Mouse (Mus musculus) MEL (cell line): ENCODE data around the gene Gm28047. TPM values are rescaled to one million over a fixed set of nuclear protein-coding genes. Genes with fewer than 3 reads are reported as not detected.

Source experiments
- DNase-seq: peaks from one replicate; pipeline ENCODE4 v3.0.0; 2011; ENCODE audit warnings: low read depth, low spot score
- H3K27ac ChIP-seq: 2 replicates; pipeline ENCODE4 v1.5.1; 2012; ENCODE audit warnings: low read depth, mild to moderate bottlenecking, control low read depth, low read length, moderate library complexity; ENCODE audit not compliant: control insufficient read depth
- H3K27me3 ChIP-seq, 2 experiments: fragments of 150-350 bp in 1 of 2; sonication (generic) in 1 of 2; 2 replicates each; pipeline ENCODE4 v1.6.1; 2012; ENCODE audit warnings: low read length in 2 of 2, mild to moderate bottlenecking in 2 of 2, improper control_type of control experiment in 1 of 2, moderate library complexity in 1 of 2; ENCODE audit not compliant: insufficient read depth in 2 of 2, control insufficient read depth in 1 of 2
- H3K36me3 ChIP-seq, 2 experiments: 2 replicates each; pipeline ENCODE4 v1.6.1; 2012 to 2014; ENCODE audit warnings: low read length in 2 of 2, improper control_type of control experiment in 1 of 2, inconsistent platforms in 1 of 2, mild to moderate bottlenecking in 1 of 2; ENCODE audit not compliant: insufficient read depth in 2 of 2, control insufficient read depth in 1 of 2
- H3K4me1 ChIP-seq, 2 experiments: fragments of 150-350 bp in 1 of 2; sonication (generic) in 1 of 2; 2 replicates each; pipeline ENCODE4 v1.6.1; 2012; ENCODE audit warnings: low read length in 2 of 2, improper control_type of control experiment in 1 of 2, mild to moderate bottlenecking in 1 of 2; ENCODE audit not compliant: insufficient read depth in 2 of 2, control insufficient read depth in 1 of 2
- H3K4me3 ChIP-seq, 2 experiments: fragments of 150-350 bp in 1 of 2; sonication (generic) in 1 of 2; 2 replicates each; pipeline ENCODE4 v1.5.1; 2012; ENCODE audit warnings: low read depth in 2 of 2, low read length in 2 of 2, mild to moderate bottlenecking in 2 of 2, moderate library complexity in 2 of 2, control low read depth in 1 of 2, improper control_type of control experiment in 1 of 2; ENCODE audit not compliant: control insufficient read depth in 1 of 2, insufficient read depth in 1 of 2
- H3K79me2 ChIP-seq: 2 replicates; pipeline ENCODE4 v1.6.1; 2012; ENCODE audit warnings: mild to moderate bottlenecking, low read length, moderate library complexity; ENCODE audit not compliant: control insufficient read depth, poor library complexity, insufficient read depth
- H3K9ac ChIP-seq: 2 replicates; pipeline ENCODE4 v1.6.1; 2012; ENCODE audit warnings: low read depth, mild to moderate bottlenecking, control low read depth, low read length, moderate library complexity; ENCODE audit not compliant: control insufficient read depth, poor library complexity, severe bottlenecking
- H3K9me3 ChIP-seq: fragments of 150-350 bp; sonication (generic); replicated peaks from 2 replicates; pipeline ENCODE4 v1.6.1; 2012; ENCODE audit warnings: mild to moderate bottlenecking, low read length, improper control_type of control experiment, moderate library complexity; ENCODE audit not compliant: insufficient read depth
- CHD2 ChIP-seq: IDR thresholded peaks from 2 replicates; pipeline ENCODE4 v1.6.1; 2011; ENCODE audit warnings: low read length, improper control_type of control experiment
- ELF1 ChIP-seq: IDR thresholded peaks from 2 replicates; pipeline ENCODE4 v1.6.1; 2014; ENCODE audit warnings: low read depth, mild to moderate bottlenecking, inconsistent platforms, low read length, improper control_type of control experiment, moderate library complexity
- EP300 ChIP-seq, 2 experiments: IDR thresholded peaks; 2 replicates each; pipeline ENCODE4 v1.6.1; 2011; ENCODE audit warnings: improper control_type of control experiment in 2 of 2, low read length in 2 of 2, low read depth in 1 of 2, mild to moderate bottlenecking in 1 of 2
- ETS1 ChIP-seq: IDR thresholded peaks from 2 replicates; pipeline ENCODE4 v1.6.1; 2012; ENCODE audit warnings: low read depth, mild to moderate bottlenecking, inconsistent platforms, low read length, improper control_type of control experiment, moderate library complexity
- GABPA ChIP-seq: IDR thresholded peaks from 2 replicates; pipeline ENCODE4 v1.6.1; 2012; ENCODE audit warnings: low read depth, mild to moderate bottlenecking, inconsistent platforms, low read length, improper control_type of control experiment, moderate library complexity
- GATA1 ChIP-seq: IDR thresholded peaks from 2 replicates; pipeline ENCODE4 v1.6.1; 2011; ENCODE audit warnings: low read depth, low read length, improper control_type of control experiment
- HCFC1 ChIP-seq: IDR thresholded peaks from 2 replicates; pipeline ENCODE4 v1.6.1; 2012; ENCODE audit warnings: low read depth, mild to moderate bottlenecking, inconsistent platforms, low read length, improper control_type of control experiment, moderate library complexity
- JUND ChIP-seq: IDR thresholded peaks from 2 replicates; pipeline ENCODE4 v1.6.1; 2011; ENCODE audit warnings: low read depth, mild to moderate bottlenecking, improper control_type of control experiment, low read length
- KAT2A ChIP-seq: conservative IDR thresholded peaks from 2 replicates; pipeline ENCODE4 v1.6.1; 2012; ENCODE audit warnings: low read depth, low read length, improper control_type of control experiment, inconsistent platforms
- MAFK ChIP-seq: IDR thresholded peaks from 2 replicates; pipeline ENCODE4 v1.6.1; 2011; ENCODE audit warnings: low read depth, mild to moderate bottlenecking, low read length, improper control_type of control experiment, borderline replicate concordance
- MAX ChIP-seq: IDR thresholded peaks from 2 replicates; pipeline ENCODE4 v1.6.1; 2011; ENCODE audit warnings: low read length, improper control_type of control experiment
- MXI1 ChIP-seq: IDR thresholded peaks from 2 replicates; pipeline ENCODE4 v1.6.1; 2011; ENCODE audit warnings: mild to moderate bottlenecking, low read depth, low read length, improper control_type of control experiment
- MYC ChIP-seq: IDR thresholded peaks from 2 replicates; pipeline ENCODE4 v1.6.1; 2011; ENCODE audit warnings: low read depth, mild to moderate bottlenecking, low read length, improper control_type of control experiment, moderate library complexity
- NELFE ChIP-seq: IDR thresholded peaks from 2 replicates; pipeline ENCODE4 v1.6.1; 2011; ENCODE audit warnings: low read depth, low read length, improper control_type of control experiment
- POLR2A ChIP-seq, 2 experiments: IDR thresholded peaks; 2 replicates each; pipeline ENCODE4 v1.6.1; 2011 to 2012; ENCODE audit warnings: low read length in 2 of 2, mild to moderate bottlenecking in 2 of 2, control low read depth in 1 of 2, improper control_type of control experiment in 1 of 2, low read depth in 1 of 2, moderate library complexity in 1 of 2; ENCODE audit not compliant: control insufficient read depth in 1 of 2, insufficient read depth in 1 of 2, poor library complexity in 1 of 2
- POLR2AphosphoS5 ChIP-seq: IDR thresholded peaks from 2 replicates; pipeline ENCODE4 v1.6.1; 2012; ENCODE audit warnings: low read depth, borderline replicate concordance, mild to moderate bottlenecking, inconsistent platforms, low read length, moderate library complexity, mixed read lengths
- RAD21 ChIP-seq: IDR thresholded peaks from 2 replicates; pipeline ENCODE4 v1.6.1; 2011; ENCODE audit warnings: mild to moderate bottlenecking, low read depth, low read length, improper control_type of control experiment
- RCOR1 ChIP-seq: IDR thresholded peaks from 2 replicates; pipeline ENCODE4 v1.6.1; 2012; ENCODE audit warnings: low read depth, mild to moderate bottlenecking, inconsistent platforms, low read length, improper control_type of control experiment
- SMC3 ChIP-seq: IDR thresholded peaks from 2 replicates; pipeline ENCODE4 v1.6.1; 2011; ENCODE audit warnings: low read depth, low read length, improper control_type of control experiment
- TAL1 ChIP-seq: IDR thresholded peaks from 2 replicates; pipeline ENCODE4 v1.6.1; 2012; ENCODE audit warnings: mild to moderate bottlenecking, inconsistent platforms, low read length, moderate library complexity, mixed read lengths
- TBP ChIP-seq: IDR thresholded peaks from 2 replicates; pipeline ENCODE4 v1.8.0; 2011; ENCODE audit warnings: low read depth, low read length, improper control_type of control experiment
- TCF12 ChIP-seq: IDR thresholded peaks from 2 replicates; pipeline ENCODE4 v1.6.1; 2014; ENCODE audit warnings: low read depth, mild to moderate bottlenecking, inconsistent platforms, low read length, improper control_type of control experiment, moderate library complexity
- UBTF ChIP-seq: IDR thresholded peaks from 2 replicates; pipeline ENCODE4 v1.6.1; 2012; ENCODE audit warnings: low read depth, mild to moderate bottlenecking, inconsistent platforms, low read length, improper control_type of control experiment, moderate library complexity, borderline replicate concordance; ENCODE audit not compliant: insufficient read depth
- USF1 ChIP-seq: IDR thresholded peaks from 2 replicates; pipeline ENCODE4 v1.6.1; 2014; ENCODE audit warnings: low read depth, mild to moderate bottlenecking, inconsistent platforms, low read length, improper control_type of control experiment, moderate library complexity
- USF2 ChIP-seq, 2 experiments: IDR thresholded peaks; 2 replicates each; pipeline ENCODE4 v1.6.1; 2011 to 2012; ENCODE audit warnings: improper control_type of control experiment in 2 of 2, low read length in 2 of 2, borderline replicate concordance in 1 of 2, inconsistent platforms in 1 of 2, low read depth in 1 of 2, mild to moderate bottlenecking in 1 of 2; ENCODE audit not compliant: insufficient read depth in 1 of 2
- ZC3H11A ChIP-seq: IDR thresholded peaks from 2 replicates; pipeline ENCODE4 v1.6.1; 2012; ENCODE audit warnings: low read depth, mild to moderate bottlenecking, inconsistent platforms, low read length, improper control_type of control experiment
- ZNF384 ChIP-seq: IDR thresholded peaks from 2 replicates; pipeline ENCODE4 v1.6.1; 2012; ENCODE audit warnings: low read depth, mild to moderate bottlenecking, inconsistent platforms, low read length, improper control_type of control experiment
- polyA plus RNA-seq, 2 experiments: library from polyadenylated mRNA; stranded (reverse) in 1 of 2; unstranded in 1 of 2; fragments of >175 nt in 1 of 2; fragments of >200 nt in 1 of 2; gene quantifications; 2 replicates each; pipeline versions ENCODE4 v1.2.1 to v1.2.4; 2012; ENCODE audit warnings: low replicate concordance in 2 of 2, low read depth in 1 of 2; ENCODE audit not compliant: insufficient read length in 2 of 2, insufficient read depth in 1 of 2, missing spikeins in 1 of 2
- total RNA-seq: library from RNA; depleted of rRNA; stranded (reverse); fragments of 300-350 nt; gene quantifications from 2 replicates; pipeline ENCODE4 v1.2.3, GENCODE M21; 2012

The Gm28047 gene
- total and polyA plus RNA-seq, 3 experiments: 0.52 TPM; not detected in 2

DNA sequence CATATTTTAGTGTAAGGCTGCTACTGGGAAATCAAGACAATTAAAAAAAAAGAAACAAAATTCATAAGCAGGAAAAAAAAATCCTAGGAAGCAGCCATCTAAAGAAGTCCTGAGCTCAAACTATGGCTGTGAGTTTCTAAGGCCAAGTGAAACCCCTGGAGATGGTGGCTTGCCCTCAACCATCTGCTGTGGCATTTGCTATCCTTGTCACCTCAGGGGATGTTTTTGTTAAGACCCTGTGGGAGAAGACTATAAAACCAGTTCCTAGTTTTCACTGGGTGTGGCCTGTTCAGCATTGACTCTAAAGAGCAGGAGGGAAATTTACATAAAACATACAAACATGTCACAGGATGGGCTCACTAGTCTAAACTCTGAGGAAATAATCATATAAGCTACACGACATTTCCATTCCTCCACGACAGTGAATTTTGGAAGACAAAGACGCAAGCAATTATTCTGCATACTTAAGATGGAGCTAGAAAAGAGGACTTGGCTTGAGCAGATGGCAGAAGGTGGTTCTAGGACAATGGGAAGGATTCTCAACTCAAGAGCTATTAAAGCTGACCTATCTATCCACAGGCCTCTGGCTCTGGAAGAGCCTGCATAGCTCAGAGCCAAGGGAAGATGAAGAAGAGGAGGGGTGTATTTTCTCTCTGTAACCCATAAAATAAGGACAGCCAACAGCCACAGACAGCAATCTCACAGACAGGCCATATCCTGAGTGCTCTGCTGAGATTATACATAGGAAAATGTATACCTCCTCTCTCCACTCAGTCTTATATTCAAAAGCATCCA lies 92.6 kb downstream of the Gm28047 start:
- Histone ChIP-seq H3K36me3 (peaks cover 0 to 39% of the 10 kb centered on the region in 2 experiments; a peak in 2 of 4 replicates), H3K27ac (no peak overlapping the region)

DNA sequence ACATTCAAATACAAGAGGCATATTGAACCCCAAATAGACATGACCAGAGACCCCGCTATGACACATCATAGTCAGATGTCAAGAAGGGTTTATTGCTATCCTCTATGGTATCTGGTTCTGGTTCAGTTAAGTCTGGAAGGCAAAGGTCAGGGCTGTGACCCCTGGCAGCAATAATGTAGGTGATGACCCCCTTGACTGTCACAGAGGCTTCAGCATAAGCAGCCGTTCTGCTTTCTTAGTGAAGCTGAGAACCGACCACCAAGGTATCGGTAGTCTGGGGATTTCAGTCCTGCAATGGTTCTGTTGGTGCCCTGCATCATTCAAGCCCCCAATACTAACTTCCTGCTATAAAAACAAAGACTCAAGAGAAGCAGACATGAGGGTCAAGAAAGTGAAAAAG lies 93.3 kb downstream of the Gm28047 start:
- DNase-seq: no peak
- TF ChIP-seq MXI1 (no peak), UBTF (no peak), SMC3 (no peak), ZNF384 (no peak), MAFK (no peak), RCOR1 (no peak), JUND (no peak), POLR2AphosphoS5 (no peak), TCF12 (no peak), CHD2 (no peak), TAL1 (no peak), POLR2A (IDR thresholded peaks at IDR 0.05; ENCODE audit: control insufficient read depth in 1 of 2, insufficient read depth in 1 of 2, low read depth in 1 of 2, low read length in 2 of 2, poor library complexity in 1 of 2) (no peak), USF2 (IDR thresholded peaks at IDR 0.05; ENCODE audit: borderline replicate concordance in 1 of 2, insufficient read depth in 1 of 2, low read depth in 1 of 2, low read length in 2 of 2) (no peak), EP300 (IDR thresholded peaks at IDR 0.05; ENCODE audit: low read depth in 1 of 2, low read length in 2 of 2) (no peak), MAX (no peak), MYC (no peak), ELF1 (no peak), TBP (no peak), NELFE (no peak), ZC3H11A (no peak)
- TF ChIP-seq, all 39 proteins: peak for 0
- Histone ChIP-seq H3K27me3 (no peaks in the 10 kb centered on the region), H3K9me3 (no peaks in the 10 kb centered on the region), H3K4me3 (no peak overlapping the region), H3K27ac (no peak overlapping the region), H3K9ac (no peak overlapping the region), H3K79me2 (no peaks in the 10 kb centered on the region), H3K4me1 (no peaks in the 10 kb centered on the region), H3K36me3 (peaks cover 0 to 35% of the 10 kb centered on the region in 2 experiments; a peak in 2 of 4 replicates)

More for the DNA sequence above, 92.6 kb downstream of the Gm28047 start:
- DNase-seq: no peak
- Histone ChIP-seq H3K27me3 (no peaks in the 10 kb centered on the region), H3K79me2 (no peaks in the 10 kb centered on the region), H3K9me3 (no peaks in the 10 kb centered on the region), H3K4me3 (no peak overlapping the region), H3K4me1 (no peaks in the 10 kb centered on the region), H3K9ac (no peak overlapping the region)
- TF ChIP-seq TAL1 (no peak), EP300 (IDR thresholded peaks at IDR 0.05; ENCODE audit: low read depth in 1 of 2, low read length in 2 of 2) (no peak), HCFC1 (no peak), USF1 (no peak), SMC3 (no peak), USF2 (IDR thresholded peaks at IDR 0.05; ENCODE audit: borderline replicate concordance in 1 of 2, insufficient read depth in 1 of 2, low read depth in 1 of 2, low read length in 2 of 2) (no peak), POLR2A (IDR thresholded peaks at IDR 0.05; ENCODE audit: control insufficient read depth in 1 of 2, insufficient read depth in 1 of 2, low read depth in 1 of 2, low read length in 2 of 2, poor library complexity in 1 of 2) (no peak), ETS1 (no peak), RAD21 (no peak), GABPA (no peak), KAT2A (no peak), GATA1 (no peak), MAX (no peak)
